Mouse (Mus musculus): Measurements from ENCODE around the gene Kcnj6.

Kcnj6 gene

DNA sequence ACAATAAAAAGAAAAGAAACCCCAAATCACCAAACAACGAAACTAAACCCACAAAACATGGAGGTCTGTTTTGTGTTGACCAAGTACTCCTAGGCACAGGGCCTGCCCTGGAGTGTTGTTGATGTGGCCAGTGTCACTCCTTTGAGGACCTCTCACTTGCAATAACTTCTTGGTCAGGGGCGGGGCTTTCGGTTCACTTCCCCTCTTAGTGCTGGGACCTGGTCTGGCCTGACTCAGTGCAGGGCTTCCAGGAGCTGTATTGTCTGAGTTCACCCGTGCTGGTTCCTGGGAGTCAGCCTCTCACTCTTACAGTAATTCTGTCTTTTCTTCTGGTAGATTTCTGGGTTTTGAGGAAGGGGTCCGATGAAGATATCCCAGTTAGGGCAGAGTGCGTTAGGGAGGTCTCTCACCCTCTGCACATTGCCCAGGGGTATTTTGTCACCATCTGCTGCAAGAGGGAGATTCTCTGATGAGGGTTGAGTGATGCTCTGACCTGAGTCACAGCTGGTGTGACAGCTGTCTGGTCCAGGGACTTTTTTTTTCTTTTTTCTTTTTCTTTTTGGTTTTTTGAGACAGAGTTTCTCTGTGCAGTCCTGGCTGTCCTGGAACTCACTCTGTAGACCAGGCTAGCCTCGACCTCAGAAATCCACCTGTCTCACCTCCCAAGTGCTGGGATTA, 276.9 kb downstream of the Kcnj6 start:
- DNase-seq (ENCODE audit: low read depth, low spot score): no peak

DNA sequence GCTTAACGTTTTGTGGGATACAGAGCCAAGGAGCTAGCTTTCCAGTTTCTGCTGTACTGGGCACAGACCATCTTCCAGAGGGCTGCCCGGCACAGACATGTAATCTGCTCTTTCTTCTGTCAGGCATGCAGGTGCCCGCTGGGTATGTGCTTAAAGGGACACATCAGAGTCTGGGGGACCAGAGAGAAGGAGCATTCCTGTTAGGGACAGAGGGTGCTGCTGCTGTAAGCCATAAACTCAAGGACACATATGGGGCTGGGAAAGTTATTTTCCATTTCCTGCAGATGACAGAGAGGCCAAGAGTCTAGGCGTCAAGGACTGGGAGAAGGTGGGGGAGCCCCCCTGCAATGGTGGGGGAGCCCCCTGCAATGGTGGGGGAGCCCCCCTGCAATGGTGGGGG, 278.0 kb downstream of the Kcnj6 start:
- no peak for DNase-seq (ENCODE audit: low read depth, low spot score)

DNA sequence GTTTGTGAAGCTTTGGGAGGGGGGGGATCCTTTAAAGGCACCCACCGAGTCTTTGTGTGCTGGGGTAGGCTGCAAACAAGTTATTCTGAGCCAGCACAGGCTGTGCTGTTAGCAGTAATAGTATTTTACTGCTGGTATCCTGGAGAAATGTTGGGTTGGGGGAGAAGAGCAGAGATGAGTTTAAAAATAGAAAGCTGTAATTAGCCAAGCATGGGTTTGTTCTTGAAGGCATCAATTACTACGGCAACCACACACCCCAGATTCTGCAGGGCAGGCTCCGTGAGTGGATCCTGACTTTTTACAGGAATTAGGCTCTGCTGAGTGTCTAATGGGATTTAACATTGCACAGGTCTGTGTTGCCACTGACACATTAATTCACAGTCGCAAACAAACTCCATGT, 278.6 kb downstream of the Kcnj6 start:
- DNase-seq (ENCODE audit: low read depth, low spot score): no peak

DNA sequence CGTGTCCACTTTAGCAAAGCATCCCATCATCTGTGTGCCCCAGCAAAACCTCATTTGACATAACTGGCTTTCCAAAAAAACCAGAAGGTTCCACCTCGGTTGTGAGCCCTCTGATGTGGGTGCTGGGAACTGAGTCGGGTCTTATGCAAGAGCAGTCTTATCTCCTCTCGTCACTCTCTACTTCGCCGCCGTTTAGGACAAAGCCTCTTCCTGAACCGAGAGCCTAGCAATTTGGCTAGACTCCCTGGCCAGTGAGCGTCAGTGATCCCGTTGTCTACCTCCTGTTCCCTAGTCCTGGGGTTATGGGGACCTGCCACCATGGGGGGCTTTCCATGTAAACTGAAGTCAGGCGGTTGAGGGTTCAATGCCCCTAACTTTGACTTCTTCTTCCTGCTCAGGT, 280.4 kb downstream of the Kcnj6 start:
- DNase-seq (ENCODE audit: low read depth, low spot score): no peak

DNA sequence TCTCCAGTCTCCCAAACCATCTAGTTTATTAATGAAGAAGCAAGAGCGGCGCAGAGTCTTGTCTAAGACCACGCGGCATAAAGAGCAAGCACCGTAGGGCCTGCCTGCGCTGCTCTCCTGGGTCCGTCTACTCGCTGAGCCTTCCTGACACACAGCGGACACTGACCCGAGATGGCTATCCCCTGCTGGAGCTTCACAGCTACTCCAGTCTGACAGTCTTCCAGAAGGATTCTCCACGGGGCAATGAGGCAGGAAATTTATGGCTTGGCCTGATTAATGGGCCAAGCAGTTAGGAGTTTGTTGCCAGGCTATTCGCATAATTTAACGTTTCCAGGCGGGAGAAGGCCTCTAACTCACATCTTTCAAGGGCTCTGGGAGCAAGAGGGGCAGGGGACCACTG, 283.0 kb downstream of the Kcnj6 start:
- DNase-seq (ENCODE audit: low read depth, low spot score): no peak

DNA sequence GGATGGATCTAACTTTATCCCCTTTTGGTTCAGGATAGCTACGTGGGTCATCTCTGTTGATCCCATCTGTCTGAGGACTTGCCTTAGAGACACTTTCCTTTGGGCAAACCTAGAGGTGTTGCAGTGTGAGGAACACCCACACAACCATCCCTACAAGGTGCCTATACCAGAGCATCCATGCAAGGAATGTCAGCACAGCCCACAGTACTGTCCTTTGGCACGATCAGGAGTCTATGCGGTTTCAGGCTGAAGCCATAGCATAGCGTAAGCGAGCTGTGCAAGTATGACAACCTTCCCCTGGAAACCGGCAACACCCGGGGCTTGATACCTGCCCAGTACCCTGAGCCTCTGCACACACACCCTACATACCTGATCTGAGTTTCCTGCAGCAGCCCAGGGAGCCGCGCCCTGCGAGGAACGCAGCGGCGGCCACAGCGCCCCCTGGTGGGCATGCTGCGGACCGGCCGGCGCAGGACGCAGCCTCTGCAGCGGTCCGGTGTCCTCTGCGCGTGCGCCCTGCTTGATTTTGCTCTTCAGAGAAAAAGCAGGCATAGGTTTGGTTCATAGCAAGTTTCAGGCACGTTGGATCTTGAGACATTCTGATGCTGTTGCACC, 283.9 kb downstream of the Kcnj6 start:
- peak; percentile 17 for DNase-seq (ENCODE audit: low read depth, low spot score)

DNA sequence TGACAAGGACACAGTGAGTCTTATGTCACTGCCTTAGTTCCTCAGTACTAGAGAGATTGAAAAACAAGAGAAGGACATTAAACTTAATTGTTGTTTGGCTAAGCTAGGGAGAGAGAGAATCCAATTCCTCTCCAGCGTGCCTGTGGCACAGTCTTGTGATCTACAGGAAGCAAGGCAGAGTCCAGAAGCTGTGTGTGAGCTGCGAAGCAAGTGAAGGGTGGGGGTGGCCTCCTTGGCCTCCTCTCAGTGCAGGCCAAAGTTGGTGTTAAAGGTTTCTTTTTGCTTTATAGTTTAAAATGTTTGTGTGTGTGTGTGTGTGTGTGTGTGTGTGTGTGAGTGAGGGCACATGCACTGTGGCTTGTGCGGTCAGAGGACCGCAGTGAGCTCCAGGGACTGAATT, 295.5 kb downstream of the Kcnj6 start:
- no peak for DNase-seq (ENCODE audit: low read depth, low spot score)

DNA sequence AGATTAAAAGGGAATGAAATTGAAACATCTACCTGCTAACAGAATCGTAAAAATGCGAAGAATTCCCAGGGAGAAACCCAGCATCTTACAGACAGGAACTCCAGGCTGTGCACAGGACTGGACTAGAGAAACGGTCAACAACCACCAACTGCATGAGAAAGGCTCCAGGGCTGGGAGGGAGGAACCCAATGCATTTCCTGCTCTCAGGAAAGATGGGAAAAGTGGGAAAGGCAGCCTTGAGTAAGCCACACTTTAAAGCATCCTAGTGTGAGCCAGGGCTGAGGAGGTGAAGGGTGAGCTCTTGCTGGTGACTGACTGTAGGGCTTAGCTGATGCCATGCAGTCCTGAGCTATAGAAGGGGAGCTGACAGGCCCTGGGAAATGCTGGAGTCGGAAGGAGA, 296.4 kb downstream of the Kcnj6 start:
- no peak for DNase-seq (ENCODE audit: low read depth, low spot score)
